Mouse (Mus musculus) heart, embryonic 13.5 days (tissue): ENCODE measurements around the gene Fkbp3. TPM values are rescaled to one million over a fixed set of nuclear protein-coding genes. Genes with fewer than 3 reads are reported as not detected.

Experiments used
- ATAC-seq: fragments of 200-750 bp; cut with Nextera tagmentation; 2 replicates; pipeline ENCODE4 v1.8.0; 2017; ENCODE audit warnings: moderate TSS enrichment; ENCODE audit not compliant: insufficient number of reproducible peaks, low FRiP score, low TSS enrichment; ENCODE audit errors: extremely low read depth
- H3K27ac ChIP-seq: fragments of 300-500 bp; sonication (generic); replicated peaks from 2 replicates; pipeline ENCODE4 v1.5.1; 2015; ENCODE audit warnings: moderate library complexity, mild to moderate bottlenecking, inconsistent platforms
- H3K27me3 ChIP-seq: fragments of 300-500 bp; sonication (generic); replicated peaks from 2 replicates; pipeline ENCODE4 v1.6.1; 2015; ENCODE audit warnings: mild to moderate bottlenecking, inconsistent platforms
- H3K36me3 ChIP-seq: fragments of 300-500 bp; sonication (generic); 2 replicates; pipeline ENCODE4 v1.6.1; 2015; ENCODE audit warnings: mild to moderate bottlenecking, inconsistent platforms
- H3K4me1 ChIP-seq: fragments of 300-500 bp; sonication (generic); 2 replicates; pipeline ENCODE4 v1.6.1; 2015; ENCODE audit warnings: inconsistent platforms
- H3K4me2 ChIP-seq: fragments of 300-500 bp; sonication (generic); 2 replicates; pipeline ENCODE4 v1.6.1; 2015; ENCODE audit warnings: inconsistent platforms, mild to moderate bottlenecking, moderate library complexity
- H3K4me3 ChIP-seq: fragments of 300-500 bp; sonication (generic); 2 replicates; pipeline ENCODE4 v1.5.1; 2015; ENCODE audit warnings: moderate library complexity, mild to moderate bottlenecking, inconsistent platforms
- H3K9ac ChIP-seq: fragments of 300-500 bp; sonication (generic); 2 replicates; pipeline ENCODE4 v1.6.1; 2015; ENCODE audit warnings: inconsistent platforms, mild to moderate bottlenecking, moderate library complexity
- H3K9me3 ChIP-seq: fragments of 300-500 bp; sonication (generic); 2 replicates; pipeline ENCODE4 v1.6.1; 2016; ENCODE audit warnings: inconsistent platforms
- WGBS: fragments of 180-500 bp; shearing (Covaris S2); methylation state at CpG from one replicate; pipeline ENCODE4 v1.1.7; 2015; ENCODE audit warnings: mixed read lengths; 5-methylcytosine and 5-hydroxymethylcytosine counted together
- polyA plus RNA-seq: library from polyadenylated mRNA; unstranded; fragments of >200 nt; fragmentation: Nextera tagmentation; extraction: Ambion mirVana; gene quantifications from 2 replicates; pipeline ENCODE4 v1.2.1, GENCODE M21; 2015

Fkbp3 gene
- polyA plus RNA-seq, 1 experiment from 2014 or later = 476 TPM

DNA sequence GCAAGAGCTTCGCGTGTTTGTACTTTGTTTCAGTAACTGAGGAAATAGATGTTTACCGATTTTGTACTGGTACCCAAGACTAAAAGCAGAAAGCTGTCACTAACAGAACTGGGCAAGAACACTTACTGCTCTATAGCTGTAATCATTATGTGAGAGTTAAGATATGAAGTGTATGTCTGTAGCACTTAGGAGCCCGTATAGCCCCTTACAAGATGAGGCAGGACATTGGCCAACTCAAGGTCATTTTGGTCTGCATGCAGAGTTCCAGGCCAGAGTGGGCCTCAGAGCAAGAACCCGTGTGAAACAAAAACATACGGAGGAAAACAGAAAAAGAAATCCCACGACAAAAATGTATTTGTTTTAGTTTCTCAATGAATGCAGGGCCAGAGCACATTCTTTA is 844 bp upstream of the Fkbp3 start:
- no peak for ATAC-seq
- Histone ChIP-seq H3K27ac (peak overlapping the region; percentile 93), H3K4me3 (peak overlapping the region; percentile 93), H3K27me3 (no peaks in the 10 kb centered on the region), H3K9ac (peak overlapping the region; percentile 93), H3K4me2 (peak overlapping the region; percentile 95), H3K4me1 (peaks cover 40% of the 10 kb centered on the region), H3K9me3 (no peaks in the 10 kb centered on the region), H3K36me3 (peaks cover 9% of the 10 kb centered on the region)
- 31% methylated on average over 7 of the region's 7 CpGs for WGBS

DNA sequence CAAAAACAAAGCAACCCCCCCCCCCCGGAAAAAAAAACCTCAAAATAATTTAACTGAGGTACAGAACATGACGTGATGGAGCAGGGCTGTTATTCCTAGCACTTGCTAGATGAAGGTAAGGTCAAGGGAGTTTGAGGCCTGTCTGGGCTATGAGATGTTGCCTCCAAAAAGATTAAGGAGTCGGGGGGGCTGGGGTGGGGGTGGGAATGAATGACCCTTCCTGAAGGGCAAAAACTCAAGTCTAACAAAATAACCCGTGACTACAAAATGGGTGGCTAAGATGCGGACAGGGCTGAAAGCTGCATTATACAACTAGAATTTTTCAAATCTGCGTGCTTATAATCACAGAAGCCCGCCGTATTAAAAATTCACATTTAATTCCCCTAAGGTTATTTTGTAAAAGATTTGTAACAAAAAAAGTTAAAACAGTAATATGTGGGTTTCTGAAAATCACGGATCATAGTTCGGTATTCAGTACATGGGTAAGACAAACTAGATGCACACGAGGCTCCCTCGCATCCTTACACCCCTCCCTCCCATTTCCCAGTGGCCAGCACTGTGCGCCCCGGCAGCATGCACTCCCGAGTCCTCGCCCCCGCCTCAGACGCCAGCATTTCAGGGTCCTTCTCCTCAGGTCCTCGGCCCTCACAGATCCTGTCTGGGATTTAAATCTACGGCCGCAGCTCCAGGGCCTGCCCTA is 746 bp downstream of the Fkbp3 start:
- peak overlapping the region; percentile 93 for H3K27ac ChIP-seq
- 3% methylated on average over 21 of the region's 21 CpGs for WGBS

DNA sequence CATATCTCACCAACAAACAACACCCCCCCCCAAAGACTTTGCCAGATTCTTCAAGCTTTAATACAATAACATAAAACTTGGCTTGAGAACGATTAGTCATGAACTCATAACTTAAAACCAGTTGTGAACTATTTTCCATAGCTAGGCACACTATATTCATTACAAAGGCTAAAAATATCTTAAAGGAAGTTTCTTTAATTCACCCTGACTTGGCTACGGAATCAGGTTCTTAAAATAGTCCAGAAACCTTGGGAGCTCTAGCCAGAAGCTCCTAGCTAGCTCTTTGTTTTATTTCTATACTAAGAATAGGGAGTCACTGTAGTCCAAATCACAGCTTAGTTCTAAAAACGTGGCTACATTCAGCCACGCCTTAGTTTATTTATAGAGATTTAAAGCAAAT is 5.4 kb downstream of the Fkbp3 start:
- Histone ChIP-seq H3K27me3 (no peaks in the 10 kb centered on the region), H3K4me2 (peak overlapping the region; percentile 36), H3K9ac (peak overlapping the region; percentile 28; the same call in 1 of the 2 replicates), H3K9me3 (no peaks in the 10 kb centered on the region), H3K27ac (peak overlapping the region; percentile 74), H3K4me3 (no peak overlapping the region), H3K36me3 (peaks cover 62% of the 10 kb centered on the region), H3K4me1 (peaks cover 26% of the 10 kb centered on the region)
- no peak for ATAC-seq
- WGBS = 39% methylated on average over 4 of the region's 4 CpGs

More for the DNA sequence above, 746 bp downstream of the Fkbp3 start:
- ATAC-seq = peak; percentile 52
- peak overlapping the region; percentile 95 for H3K4me2 ChIP-seq
- H3K4me3 ChIP-seq = peak overlapping the region; percentile 93
- peaks cover 54% of the 10 kb centered on the region for H3K4me1 ChIP-seq
- H3K9ac ChIP-seq = peak overlapping the region; percentile 93
- H3K9me3 ChIP-seq = no peaks in the 10 kb centered on the region
- no peaks in the 10 kb centered on the region for H3K27me3 ChIP-seq
- H3K36me3 ChIP-seq = peaks cover 22% of the 10 kb centered on the region

DNA sequence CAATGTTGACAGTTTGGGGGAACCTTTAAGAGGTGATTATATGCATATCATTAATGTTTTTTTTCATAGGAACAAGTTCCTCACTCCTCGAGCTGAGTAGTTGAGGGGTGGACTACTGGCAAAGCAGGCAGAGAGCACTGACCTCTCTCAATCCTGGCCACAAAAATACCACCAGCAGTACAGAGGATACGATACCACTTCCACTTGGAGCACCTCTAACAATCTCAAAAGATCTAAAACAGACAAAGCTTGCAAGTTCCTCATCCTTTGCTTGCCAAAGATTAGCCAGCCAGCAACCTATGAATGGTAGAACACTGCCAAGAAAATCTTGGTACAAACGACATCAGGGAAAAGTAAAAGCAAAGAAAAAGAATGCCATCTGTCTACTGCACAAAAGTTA is 7.6 kb downstream of the Fkbp3 start:
- Histone ChIP-seq H3K4me1 (peaks cover 17% of the 10 kb centered on the region), H3K27ac (no peak overlapping the region), H3K9ac (no peak overlapping the region), H3K36me3 (peaks cover 71% of the 10 kb centered on the region), H3K4me3 (no peak overlapping the region), H3K9me3 (no peaks in the 10 kb centered on the region), H3K27me3 (no peaks in the 10 kb centered on the region), H3K4me2 (no peak overlapping the region)
- 71% methylated on average over 3 of the region's 3 CpGs for WGBS
- no peak for ATAC-seq

DNA sequence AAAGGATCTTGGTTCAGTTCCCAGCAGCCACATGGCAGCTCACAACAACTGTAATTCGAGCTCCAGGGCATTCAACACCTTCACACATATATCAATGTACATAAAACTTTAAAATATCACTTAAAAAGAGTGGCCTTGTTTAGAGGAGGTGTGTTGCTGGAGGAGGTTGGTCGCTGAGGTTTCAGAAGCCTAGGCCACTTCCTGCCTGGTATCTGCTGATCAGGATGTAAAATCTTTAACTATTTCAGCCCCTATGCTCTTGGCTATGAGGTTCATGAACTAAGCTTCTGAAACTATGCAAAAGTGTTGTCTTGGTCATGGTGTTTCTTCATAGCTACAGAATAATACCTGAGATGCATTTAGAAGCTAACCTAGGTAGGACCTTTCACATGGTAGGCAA is 8.6 kb downstream of the Fkbp3 start:
- ATAC-seq = no peak
- no peak overlapping the region for H3K4me2 ChIP-seq

DNA sequence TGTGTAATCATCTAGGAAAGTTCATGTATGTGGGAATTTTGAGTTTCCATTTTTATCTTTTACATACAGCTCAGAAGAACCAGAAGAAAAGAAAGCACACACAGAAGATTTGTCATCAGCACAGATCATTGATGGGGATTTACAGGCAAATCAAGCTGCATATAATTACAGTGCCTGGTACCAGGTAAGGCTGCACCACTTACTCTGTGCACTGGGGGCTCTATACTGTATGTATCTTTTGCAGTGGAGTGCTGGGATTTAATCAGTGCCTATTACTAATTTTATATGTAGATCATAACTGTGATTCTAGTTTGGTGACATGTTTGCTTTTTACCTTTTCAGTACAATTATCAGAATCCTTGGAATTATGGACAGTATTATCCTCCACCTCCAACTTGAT is 12.7 kb downstream of the Fkbp3 start:
- Histone ChIP-seq H3K27me3 (no peaks in the 10 kb centered on the region), H3K36me3 (peaks cover 76% of the 10 kb centered on the region), H3K9me3 (no peaks in the 10 kb centered on the region), H3K4me3 (no peak overlapping the region), H3K4me2 (no peak overlapping the region), H3K4me1 (no peaks in the 10 kb centered on the region), H3K9ac (no peak overlapping the region), H3K27ac (no peak overlapping the region)
- no peak for ATAC-seq

More for the DNA sequence above, 8.6 kb downstream of the Fkbp3 start:
- H3K4me3 ChIP-seq = no peak overlapping the region
- no peaks in the 10 kb centered on the region for H3K27me3 ChIP-seq
- H3K27ac ChIP-seq = no peak overlapping the region
- no peaks in the 10 kb centered on the region for H3K9me3 ChIP-seq
- H3K4me1 ChIP-seq = peaks cover 14% of the 10 kb centered on the region
- no peak overlapping the region for H3K9ac ChIP-seq
- 70% methylated on average over 2 of the region's 2 CpGs for WGBS
- peaks cover 78% of the 10 kb centered on the region for H3K36me3 ChIP-seq

DNA sequence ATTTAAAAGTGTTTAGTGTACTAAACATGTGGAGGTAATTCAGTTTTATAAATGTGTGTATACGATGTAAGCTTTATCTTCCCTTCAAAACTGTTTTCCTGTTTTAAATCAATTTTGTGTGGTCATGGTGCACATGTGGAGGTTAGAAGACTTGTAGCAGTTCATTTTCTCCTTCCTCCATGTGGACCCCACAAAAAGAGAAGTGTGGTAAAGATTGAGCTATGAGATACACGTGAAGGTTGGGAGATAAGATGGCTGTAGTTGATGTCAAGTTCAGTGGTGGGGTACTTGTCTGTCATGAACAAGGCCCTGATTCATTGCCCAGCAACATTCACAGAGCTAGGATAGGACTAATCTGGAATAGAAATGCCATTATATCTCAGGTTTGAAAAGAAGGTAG is 15.6 kb downstream of the Fkbp3 start:
- H3K9me3 ChIP-seq = no peaks in the 10 kb centered on the region
- 76% methylated on average over 2 of the region's 2 CpGs for WGBS
- no peak for ATAC-seq
- H3K27ac ChIP-seq = no peak overlapping the region
- H3K4me2 ChIP-seq = no peak overlapping the region
- no peak overlapping the region for H3K9ac ChIP-seq
- no peaks in the 10 kb centered on the region for H3K27me3 ChIP-seq
- peaks cover 74% of the 10 kb centered on the region for H3K36me3 ChIP-seq
- no peaks in the 10 kb centered on the region for H3K4me1 ChIP-seq
- no peak overlapping the region for H3K4me3 ChIP-seq

DNA sequence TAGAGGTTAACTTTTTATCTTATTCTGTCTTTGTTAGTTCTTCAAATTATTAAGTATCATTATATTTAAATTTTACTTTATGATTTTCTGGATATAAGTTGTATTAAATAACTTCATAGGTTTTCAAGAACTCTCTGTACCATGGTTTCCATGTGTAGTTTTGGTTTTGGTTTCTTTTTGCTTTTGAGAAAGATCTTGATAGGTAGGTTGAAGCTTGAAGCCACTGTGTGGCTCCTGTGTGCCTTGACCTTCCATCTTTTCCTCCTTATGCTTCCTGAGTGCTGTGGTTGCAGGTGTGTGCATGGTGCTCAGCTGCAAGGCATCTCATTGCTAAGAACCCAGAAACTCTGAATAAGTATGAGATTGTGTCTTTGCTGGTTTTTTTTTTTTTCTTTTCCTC is 25.0 kb downstream of the Fkbp3 start:
- no peak overlapping the region for H3K4me3 ChIP-seq
- no peaks in the 10 kb centered on the region for H3K9me3 ChIP-seq
- no peak for ATAC-seq
- peaks cover 61% of the 10 kb centered on the region for H3K36me3 ChIP-seq
- H3K27me3 ChIP-seq = no peaks in the 10 kb centered on the region
- no peak overlapping the region for H3K9ac ChIP-seq
- no peak overlapping the region for H3K27ac ChIP-seq
- no peaks in the 10 kb centered on the region for H3K4me1 ChIP-seq
- no peak overlapping the region for H3K4me2 ChIP-seq

DNA sequence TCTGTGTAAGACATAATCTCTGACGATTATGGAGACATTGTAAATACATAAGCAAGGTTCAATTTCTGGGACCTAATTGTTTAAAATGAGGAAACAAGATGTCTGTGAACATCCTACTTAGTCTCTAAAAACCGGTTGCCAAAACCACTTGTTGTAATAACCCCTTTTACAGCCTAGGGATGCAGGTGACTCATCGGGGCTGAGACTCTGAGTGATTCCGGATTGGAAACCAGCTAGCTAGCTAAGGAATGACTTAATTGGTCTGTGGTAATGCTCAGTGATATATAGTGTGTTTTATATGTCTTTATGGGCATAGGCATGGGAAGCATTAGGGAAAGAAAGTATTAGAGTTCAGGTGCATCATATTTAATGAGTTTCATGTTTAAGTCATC is 36.3 kb downstream of the Fkbp3 start:
- H3K4me1 ChIP-seq = peaks cover 28% of the 10 kb centered on the region
- H3K4me3 ChIP-seq = peak overlapping the region; percentile 88
- WGBS = 21% methylated on average over 4 of the region's 4 CpGs
- H3K9ac ChIP-seq = peak overlapping the region; percentile 96
- H3K4me2 ChIP-seq = peak overlapping the region; percentile 78
- H3K36me3 ChIP-seq = peaks cover 11% of the 10 kb centered on the region
- no peak overlapping the region for H3K27ac ChIP-seq
- no peaks in the 10 kb centered on the region for H3K9me3 ChIP-seq
- no peaks in the 10 kb centered on the region for H3K27me3 ChIP-seq
- ATAC-seq = no peak

DNA sequence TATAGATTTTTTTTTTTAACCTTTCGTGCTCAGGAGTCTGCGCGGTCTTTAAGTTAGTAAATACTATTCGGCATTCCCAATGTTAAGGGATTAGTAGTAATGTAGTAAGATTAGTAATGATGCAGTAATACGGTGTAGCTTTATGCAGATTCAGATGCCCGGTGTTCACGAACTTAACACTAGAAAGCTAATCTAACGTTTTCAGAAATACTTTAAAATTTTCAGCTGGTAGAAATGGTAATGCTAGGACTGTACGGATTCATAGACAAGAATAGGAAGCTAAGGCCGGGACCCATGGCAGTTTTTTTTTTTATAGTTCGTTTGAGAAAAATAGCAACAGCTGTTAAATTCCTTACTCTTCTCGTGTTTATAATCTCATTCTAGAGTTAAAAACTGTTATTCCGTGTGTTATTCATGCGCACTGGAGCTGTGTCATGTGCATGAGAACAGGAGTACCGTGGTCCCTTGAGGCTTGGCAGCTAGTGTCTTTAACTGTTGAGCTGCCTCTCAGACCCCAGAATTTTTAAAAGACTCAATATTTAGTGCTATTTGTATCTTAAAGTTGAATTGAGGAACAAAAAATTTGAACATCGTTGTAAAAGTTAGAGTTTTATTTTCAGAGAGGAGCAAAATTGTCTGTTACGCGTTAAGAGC is 36.8 kb downstream of the Fkbp3 start:
- ATAC-seq = no peak
- 12% methylated on average over 18 of the region's 18 CpGs for WGBS
- H3K4me2 ChIP-seq = peak overlapping the region; percentile 78
- peak overlapping the region; percentile 88 for H3K4me3 ChIP-seq
- peak overlapping the region; percentile 86; the same call in 1 of the 2 replicates for H3K27ac ChIP-seq
- H3K4me1 ChIP-seq = peaks cover 28% of the 10 kb centered on the region
- H3K9ac ChIP-seq = peak overlapping the region; percentile 96
- H3K36me3 ChIP-seq = peaks cover 5% of the 10 kb centered on the region
- H3K9me3 ChIP-seq = no peaks in the 10 kb centered on the region
- H3K27me3 ChIP-seq = no peaks in the 10 kb centered on the region

DNA sequence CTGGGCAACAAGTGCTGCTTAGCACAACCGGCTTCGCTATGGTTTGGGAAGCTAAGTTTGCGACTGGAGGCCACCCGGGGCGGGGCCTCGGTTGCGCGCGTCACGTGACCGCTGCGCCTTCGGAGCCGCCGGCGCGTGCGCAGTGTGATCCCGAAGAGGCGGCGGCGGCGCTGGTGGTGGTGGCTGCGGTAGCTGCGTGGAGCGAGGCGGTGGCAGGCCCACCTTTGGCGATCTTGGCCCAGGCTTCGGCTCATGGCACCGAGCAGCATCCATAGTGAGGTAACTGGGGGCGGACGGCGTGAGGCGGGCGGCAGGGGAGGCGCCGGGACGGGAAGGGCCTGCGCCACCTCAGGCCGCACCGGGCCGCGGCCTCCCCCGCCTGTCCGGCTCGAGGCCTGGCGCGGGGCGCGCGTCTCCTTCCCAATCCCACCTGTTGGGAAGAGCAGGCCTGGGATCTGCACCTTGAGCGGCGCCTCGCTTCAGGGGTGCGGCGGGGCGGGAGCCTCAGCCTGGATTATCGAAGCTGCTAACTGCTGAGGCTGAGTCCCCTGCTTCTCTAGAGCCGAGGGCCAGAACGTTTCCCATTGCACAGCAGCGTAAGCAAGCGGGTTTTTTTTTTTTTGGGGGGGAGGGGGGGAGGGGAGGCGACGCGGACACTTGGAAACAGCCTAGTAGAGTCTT is 37.5 kb downstream of the Fkbp3 start, which contains the start of gene Prpf39:
Gene Prpf39 (plus strand): TSS at position 144 of the 681 bp plus-strand sequence.
- peak; percentile 90 for ATAC-seq
- peaks cover 2% of the 10 kb centered on the region; the same call in 1 of the 2 replicates for H3K36me3 ChIP-seq
- H3K27me3 ChIP-seq = no peaks in the 10 kb centered on the region
- H3K9ac ChIP-seq = peak within 1 kb of the TSS; percentile 96
- WGBS = under 1% methylated on average over 65 of the region's 65 CpGs
- peaks cover 28% of the 10 kb centered on the region for H3K4me1 ChIP-seq
- H3K27ac ChIP-seq = peak within 1 kb of the TSS; percentile 86
- no peaks in the 10 kb centered on the region for H3K9me3 ChIP-seq
- peak within 1 kb of the TSS; percentile 88 for H3K4me3 ChIP-seq
- peak within 1 kb of the TSS; percentile 78 for H3K4me2 ChIP-seq
